Mouse (Mus musculus): ENCODE measurements around the gene Tbc1d19. TPM values are rescaled to one million over a fixed set of nuclear protein-coding genes. Genes with fewer than 3 reads are reported as not detected.

Tbc1d19 gene
- polyA plus RNA-seq, 1 experiment, result 22.3 TPM

DNA sequence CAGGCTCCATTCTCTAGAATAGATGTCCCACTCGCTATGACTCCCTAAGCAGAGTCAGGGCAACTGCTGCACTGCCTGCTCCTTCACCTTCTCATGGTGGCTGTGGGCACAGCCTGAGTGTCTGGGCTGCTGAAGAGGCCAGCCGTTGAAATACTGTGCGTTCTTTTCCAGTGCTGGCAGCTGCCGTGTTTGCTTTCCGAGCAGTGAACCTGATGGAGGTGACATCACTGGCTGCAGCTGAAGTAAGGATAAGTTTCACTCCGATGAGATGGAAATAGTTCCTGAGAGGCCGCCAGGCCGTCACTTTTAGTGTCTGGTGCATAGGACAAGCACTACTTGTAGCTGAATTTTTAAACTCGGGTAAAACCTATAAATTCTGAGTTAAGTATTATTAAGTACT is 92.0 kb downstream of the Tbc1d19 start:
- H3K4me1 ChIP-seq (ENCODE audit: control insufficient read depth, insufficient read depth, low read length), result no peaks in the 10 kb centered on the region
- H3K4me3 ChIP-seq (ENCODE audit: insufficient read depth, low read length), result no peak overlapping the region
- H3K27ac ChIP-seq (ENCODE audit: insufficient read depth, low read depth, low read length), result no peak overlapping the region
- TF ChIP-seq POLR2A (IDR thresholded peaks at IDR 0.05; ENCODE audit: borderline replicate concordance, low read depth, low read length), result no peak
- no peak for TF ChIP-seq CTCF (IDR thresholded peaks at IDR 0.05; ENCODE audit: low read depth, low read length)

DNA sequence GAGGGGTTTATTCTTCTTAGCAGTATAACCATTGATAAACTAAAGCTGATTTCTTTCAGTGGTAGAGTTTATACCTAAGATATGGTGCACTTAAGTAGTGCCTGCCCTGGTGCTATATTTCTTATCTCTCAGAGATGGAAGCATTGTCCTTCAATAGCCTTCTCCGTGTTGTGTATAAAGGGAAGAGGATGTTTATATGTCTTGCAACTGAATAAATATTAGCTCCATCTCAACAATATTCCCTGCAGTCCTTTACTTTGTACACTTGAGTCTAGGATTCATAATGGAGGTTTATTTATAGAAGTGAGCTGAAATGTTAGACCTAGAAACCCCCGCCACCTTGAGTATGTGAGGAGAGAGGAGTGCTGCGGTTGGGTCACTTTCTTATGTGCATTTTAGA is 93.4 kb downstream of the Tbc1d19 start:
- TF ChIP-seq POLR2A (IDR thresholded peaks at IDR 0.05; ENCODE audit: borderline replicate concordance, low read depth, low read length), result no peak
- no peak for TF ChIP-seq CTCF (IDR thresholded peaks at IDR 0.05; ENCODE audit: low read depth, low read length)
- Histone ChIP-seq H3K4me3 (ENCODE audit: insufficient read depth, low read length) (no peak overlapping the region), H3K27ac (ENCODE audit: insufficient read depth, low read depth, low read length) (no peak overlapping the region), H3K4me1 (ENCODE audit: control insufficient read depth, insufficient read depth, low read length) (no peaks in the 10 kb centered on the region)

DNA sequence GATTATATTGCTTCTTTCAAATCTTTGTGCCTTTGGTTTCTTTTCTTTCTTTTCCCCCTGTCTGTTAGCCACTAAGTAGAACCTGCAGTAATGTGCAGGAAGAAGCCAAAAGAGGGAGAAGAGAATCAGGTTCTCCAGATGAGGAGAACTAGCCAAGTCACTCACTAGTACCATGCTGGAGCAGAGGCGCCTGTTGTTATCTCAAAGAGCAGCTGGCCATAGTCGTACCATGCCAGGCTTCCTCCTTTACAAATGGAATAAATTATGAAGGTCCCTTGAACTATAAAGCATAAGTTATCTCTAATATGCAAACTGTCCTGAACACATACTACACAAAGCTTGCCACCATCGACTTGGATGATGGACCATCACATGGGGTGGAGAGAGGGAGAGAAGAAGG is 99.8 kb downstream of the Tbc1d19 start:
- Histone ChIP-seq H3K4me1 (ENCODE audit: control insufficient read depth, insufficient read depth, low read length) (no peaks in the 10 kb centered on the region), H3K27ac (ENCODE audit: insufficient read depth, low read depth, low read length) (no peak overlapping the region), H3K4me3 (ENCODE audit: insufficient read depth, low read length) (no peak overlapping the region)
- TF ChIP-seq CTCF (IDR thresholded peaks at IDR 0.05; ENCODE audit: low read depth, low read length) (no peak), POLR2A (IDR thresholded peaks at IDR 0.05; ENCODE audit: borderline replicate concordance, low read depth, low read length) (no peak)

DNA sequence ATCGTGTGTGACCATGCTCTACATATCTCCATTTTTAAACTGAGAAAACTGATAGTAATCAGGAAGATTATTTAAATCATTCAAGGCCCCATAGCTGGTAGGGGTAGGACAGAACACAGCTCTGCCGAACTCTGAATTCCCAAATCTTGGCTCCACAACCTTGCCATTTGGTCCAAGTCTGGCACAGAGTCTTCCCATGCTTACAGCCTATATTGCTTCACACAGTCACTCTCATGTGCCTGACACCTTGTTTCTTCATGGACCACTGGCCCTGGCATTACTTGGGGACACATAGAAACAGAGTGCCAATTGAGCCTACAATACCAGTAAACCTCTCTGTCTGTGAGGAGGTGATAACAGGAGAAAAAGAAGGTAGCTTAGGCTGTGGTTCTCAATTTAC is 111.0 kb downstream of the Tbc1d19 start:
- Histone ChIP-seq H3K4me3 (ENCODE audit: insufficient read depth, low read length) (no peak overlapping the region), H3K4me1 (ENCODE audit: control insufficient read depth, insufficient read depth, low read length) (no peaks in the 10 kb centered on the region), H3K27ac (ENCODE audit: insufficient read depth, low read depth, low read length) (no peak overlapping the region)
- TF ChIP-seq POLR2A (IDR thresholded peaks at IDR 0.05; ENCODE audit: borderline replicate concordance, low read depth, low read length), result no peak
- no peak for TF ChIP-seq CTCF (IDR thresholded peaks at IDR 0.05; ENCODE audit: low read depth, low read length)

DNA sequence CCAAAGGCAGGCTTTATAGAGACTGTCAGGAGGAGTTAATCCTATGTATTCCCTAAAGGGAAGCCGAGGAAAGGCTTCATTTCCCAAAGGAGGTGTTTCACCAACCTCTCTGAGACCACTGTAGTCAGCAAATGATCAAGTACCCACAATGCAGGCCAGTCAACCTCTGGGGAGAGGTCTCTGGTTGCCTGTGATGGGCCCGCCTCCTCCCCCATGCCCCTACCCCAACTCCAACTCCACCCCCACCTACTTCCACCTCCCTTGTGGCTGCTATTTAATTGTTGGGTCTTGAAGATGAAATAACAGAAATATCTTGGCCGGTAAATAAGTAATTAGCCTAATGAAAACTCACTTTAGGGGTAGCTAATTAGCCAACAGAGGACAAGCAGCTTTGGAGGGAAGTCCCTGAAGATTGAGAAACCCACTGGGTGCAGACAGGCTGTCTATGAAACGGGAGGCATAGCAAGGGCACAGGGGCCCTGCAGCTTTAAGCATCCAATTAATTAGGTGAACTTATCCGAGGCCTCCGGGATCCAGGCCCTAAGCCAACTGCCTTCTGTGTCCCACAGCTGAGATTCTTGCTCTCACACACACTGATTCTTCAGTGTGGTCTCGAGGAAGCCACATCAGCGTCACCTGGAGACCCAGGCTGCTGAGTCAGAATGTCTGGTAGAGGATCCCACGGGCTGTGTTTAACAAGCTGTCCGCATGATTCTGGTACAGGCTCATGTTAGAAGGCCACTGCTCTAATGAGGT is 112.9 kb downstream of the Tbc1d19 start:
- no peaks in the 10 kb centered on the region for H3K4me1 ChIP-seq (ENCODE audit: control insufficient read depth, insufficient read depth, low read length)
- H3K27ac ChIP-seq (ENCODE audit: insufficient read depth, low read depth, low read length), result no peak overlapping the region
- no peak for TF ChIP-seq POLR2A (IDR thresholded peaks at IDR 0.05; ENCODE audit: borderline replicate concordance, low read depth, low read length)
- no peak for TF ChIP-seq CTCF (IDR thresholded peaks at IDR 0.05; ENCODE audit: low read depth, low read length)

DNA sequence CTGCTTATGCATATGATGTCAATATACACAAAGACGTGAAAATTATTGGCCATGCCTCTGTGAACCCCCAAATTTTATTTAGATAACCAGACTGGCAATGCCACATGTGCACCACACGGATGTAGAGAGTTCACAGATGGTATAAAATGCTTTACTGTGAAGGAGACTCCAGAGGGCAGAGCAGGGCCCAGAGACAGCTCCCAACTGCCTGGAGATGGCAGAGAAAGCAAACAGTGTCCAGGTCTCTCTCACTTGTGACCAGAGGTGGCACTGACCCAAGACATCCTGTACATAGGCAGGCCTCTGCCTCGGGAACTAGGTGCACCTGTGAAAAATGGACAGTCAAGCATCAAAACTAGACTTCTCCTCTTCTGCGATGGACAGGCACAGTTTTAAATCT is 114.6 kb downstream of the Tbc1d19 start:
- TF ChIP-seq CTCF (IDR thresholded peaks at IDR 0.05; ENCODE audit: low read depth, low read length) (no peak), POLR2A (IDR thresholded peaks at IDR 0.05; ENCODE audit: borderline replicate concordance, low read depth, low read length) (no peak)
- Histone ChIP-seq H3K4me3 (ENCODE audit: insufficient read depth, low read length) (no peak overlapping the region), H3K4me1 (ENCODE audit: control insufficient read depth, insufficient read depth, low read length) (peaks cover 2% of the 10 kb centered on the region), H3K27ac (ENCODE audit: insufficient read depth, low read depth, low read length) (no peak overlapping the region)

More for the DNA sequence above, 112.9 kb downstream of the Tbc1d19 start:
- no peak overlapping the region for H3K4me3 ChIP-seq (ENCODE audit: insufficient read depth, low read length)

DNA sequence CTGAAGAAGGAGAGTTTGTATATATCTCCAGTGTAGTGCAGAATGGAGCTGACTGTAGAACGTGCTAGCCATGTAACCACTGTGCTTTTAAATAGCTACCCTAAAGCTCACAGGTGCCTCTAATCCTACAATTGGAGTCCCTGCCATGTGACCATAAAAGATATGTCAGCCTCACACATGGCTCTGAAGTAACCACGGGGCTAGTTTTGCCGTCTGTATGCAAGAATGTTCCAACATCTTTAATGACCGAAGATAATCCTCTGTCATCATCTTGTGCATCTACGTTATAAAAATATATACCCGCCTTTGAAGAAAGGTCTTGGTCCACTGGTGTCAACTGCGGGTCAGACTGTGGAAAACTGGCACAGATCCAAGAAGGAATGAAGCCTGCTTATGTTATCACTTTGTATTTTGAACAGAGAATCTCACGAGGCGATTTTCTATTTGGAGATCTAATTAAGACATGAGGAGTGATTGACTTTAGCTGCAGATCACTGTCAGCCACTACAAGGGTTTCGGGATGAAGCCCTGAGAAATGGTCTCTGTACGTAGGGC is 117.0 kb downstream of the Tbc1d19 start:
- no peak for TF ChIP-seq POLR2A (IDR thresholded peaks at IDR 0.05; ENCODE audit: borderline replicate concordance, low read depth, low read length)
- TF ChIP-seq CTCF (IDR thresholded peaks at IDR 0.05; ENCODE audit: low read depth, low read length), result no peak
- Histone ChIP-seq H3K4me1 (ENCODE audit: control insufficient read depth, insufficient read depth, low read length) (peaks cover 13% of the 10 kb centered on the region), H3K4me3 (ENCODE audit: insufficient read depth, low read length) (no peak overlapping the region), H3K27ac (ENCODE audit: insufficient read depth, low read depth, low read length) (no peak overlapping the region)

DNA sequence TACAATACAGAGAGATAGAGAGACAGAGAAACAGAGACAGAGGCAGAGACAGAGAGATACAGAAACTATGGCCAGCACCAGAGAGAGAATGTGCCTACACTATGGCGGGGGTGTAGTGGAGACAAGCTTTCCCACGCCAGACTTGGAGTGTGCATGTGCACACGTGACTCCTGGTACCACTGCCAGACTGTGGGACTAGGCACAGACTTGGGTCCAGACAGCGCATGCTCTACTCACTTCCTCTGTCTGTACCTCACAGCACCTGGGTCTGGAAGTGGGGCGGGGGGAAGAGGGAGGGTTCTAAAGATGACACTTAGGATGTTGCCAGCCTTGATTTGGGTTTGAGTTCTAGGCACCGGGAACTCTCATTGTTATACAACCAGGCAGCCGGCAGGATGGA is 118.5 kb downstream of the Tbc1d19 start:
- Histone ChIP-seq H3K4me3 (ENCODE audit: insufficient read depth, low read length) (no peak overlapping the region), H3K27ac (ENCODE audit: insufficient read depth, low read depth, low read length) (no peak overlapping the region), H3K4me1 (ENCODE audit: control insufficient read depth, insufficient read depth, low read length) (peaks cover 13% of the 10 kb centered on the region)
- no peak for TF ChIP-seq POLR2A (IDR thresholded peaks at IDR 0.05; ENCODE audit: borderline replicate concordance, low read depth, low read length)
- no peak for TF ChIP-seq CTCF (IDR thresholded peaks at IDR 0.05; ENCODE audit: low read depth, low read length)

DNA sequence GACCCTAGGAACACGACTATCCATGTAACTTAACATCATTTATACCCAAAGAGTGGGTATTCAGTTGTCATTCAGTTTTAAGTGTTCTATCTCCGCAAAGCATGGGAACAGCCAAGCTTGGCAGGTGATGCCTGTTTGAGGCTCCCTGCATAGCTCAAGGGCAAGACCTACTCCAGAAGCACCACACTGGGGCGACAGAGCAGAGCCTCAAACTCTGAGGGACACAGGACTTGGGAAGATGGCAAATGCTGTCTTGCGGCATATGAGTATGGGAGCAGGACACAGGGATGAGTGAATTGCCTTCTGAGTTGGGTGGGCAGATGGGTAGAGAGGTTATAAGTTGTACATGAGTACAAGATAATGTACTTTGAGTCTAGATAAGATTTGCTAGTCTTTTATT is 119.1 kb downstream of the Tbc1d19 start:
- TF ChIP-seq POLR2A (IDR thresholded peaks at IDR 0.05; ENCODE audit: borderline replicate concordance, low read depth, low read length) (no peak), CTCF (IDR thresholded peaks at IDR 0.05; ENCODE audit: low read depth, low read length) (no peak)
- Histone ChIP-seq H3K27ac (ENCODE audit: insufficient read depth, low read depth, low read length) (no peak overlapping the region), H3K4me3 (ENCODE audit: insufficient read depth, low read length) (no peak overlapping the region), H3K4me1 (ENCODE audit: control insufficient read depth, insufficient read depth, low read length) (peaks cover 13% of the 10 kb centered on the region)

DNA sequence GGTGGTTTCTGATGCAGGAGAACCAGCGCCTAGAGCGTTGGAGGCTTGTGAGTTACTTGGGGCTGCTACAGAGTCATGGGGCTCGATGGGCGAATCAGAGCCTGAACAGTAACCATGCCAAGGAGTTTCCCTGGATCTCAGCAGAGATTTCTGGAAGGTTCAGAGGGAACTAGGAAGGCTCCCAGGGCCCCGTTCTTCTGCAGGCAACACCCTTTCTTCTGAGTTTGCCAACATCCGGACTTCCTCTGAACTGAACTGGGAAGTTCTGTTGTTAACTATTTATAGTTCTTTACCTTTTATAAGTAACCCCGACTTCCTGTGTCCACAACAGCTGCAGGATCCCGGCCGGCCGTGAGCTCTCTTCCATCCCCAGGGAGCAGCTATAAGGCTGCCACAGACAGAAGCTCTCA is 119.8 kb downstream of the Tbc1d19 start:
- TF ChIP-seq POLR2A (IDR thresholded peaks at IDR 0.05; ENCODE audit: borderline replicate concordance, low read depth, low read length), result no peak
- TF ChIP-seq CTCF (IDR thresholded peaks at IDR 0.05; ENCODE audit: low read depth, low read length), result no peak
- peak overlapping the region; percentile 6; the same call in 1 of the 2 replicates for H3K27ac ChIP-seq (ENCODE audit: insufficient read depth, low read depth, low read length)
- H3K4me3 ChIP-seq (ENCODE audit: insufficient read depth, low read length), result no peak overlapping the region; the same call in 1 of the 2 replicates

More for the DNA sequence above, 119.8 kb downstream of the Tbc1d19 start:
- H3K4me1 ChIP-seq (ENCODE audit: control insufficient read depth, insufficient read depth, low read length), result peaks cover 13% of the 10 kb centered on the region
